Mouse (Mus musculus): Measurements from ENCODE around the gene Kcnma1.

Gene Kcnma1

GRCm38 (mm10) chr14:23835387-23836111 lies 178.7 kb downstream of the Kcnma1 start:
- Histone ChIP-seq H3K27me3 (ENCODE audit: insufficient read depth, low read length) (no peaks in the 10 kb centered on the region), H3K9me3 (ENCODE audit: low read length) (peaks cover 9% of the 10 kb centered on the region; the same call in 1 of the 2 replicates), H3K4me1 (replicated peaks; ENCODE audit: low read depth, low read length) (peaks cover 14% of the 10 kb centered on the region), H3K36me3 (ENCODE audit: insufficient read depth, low read length) (no peaks in the 10 kb centered on the region), H3K4me3 (replicated peaks; ENCODE audit: low read length) (no peak overlapping the region)
- TF ChIP-seq POU5F1 (IDR thresholded peaks at IDR 0.05; ENCODE audit: borderline replicate concordance, low read length) (no peak), NANOG (IDR thresholded peaks at IDR 0.05; ENCODE audit: borderline replicate concordance, low read length) (peak; percentile 23; the same call in 1 of the 2 replicates)

DNA sequence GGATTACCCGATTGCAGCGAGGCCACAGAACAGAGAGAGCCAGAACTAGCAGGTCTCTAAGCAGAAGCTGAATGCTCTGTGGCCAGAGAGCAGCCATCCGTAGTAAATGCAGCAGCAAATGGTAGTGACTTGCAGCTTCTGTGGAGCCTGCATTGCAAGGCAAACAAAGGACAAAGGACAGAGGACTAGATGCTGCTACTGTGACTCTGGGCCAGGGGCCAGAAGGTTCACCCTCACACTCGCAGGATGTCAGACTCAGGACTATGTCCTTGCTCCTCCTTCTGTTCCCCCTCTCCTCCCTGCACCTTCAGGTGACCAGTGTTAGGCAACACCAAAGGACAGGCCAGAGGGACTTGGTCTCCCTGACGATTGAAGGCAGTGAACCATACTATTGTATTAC lies 183.0 kb downstream of the Kcnma1 start:
- Histone ChIP-seq H3K4me1 (replicated peaks; ENCODE audit: low read depth, low read length) (peaks cover 14% of the 10 kb centered on the region), H3K9me3 (ENCODE audit: low read length) (no peaks in the 10 kb centered on the region)

DNA sequence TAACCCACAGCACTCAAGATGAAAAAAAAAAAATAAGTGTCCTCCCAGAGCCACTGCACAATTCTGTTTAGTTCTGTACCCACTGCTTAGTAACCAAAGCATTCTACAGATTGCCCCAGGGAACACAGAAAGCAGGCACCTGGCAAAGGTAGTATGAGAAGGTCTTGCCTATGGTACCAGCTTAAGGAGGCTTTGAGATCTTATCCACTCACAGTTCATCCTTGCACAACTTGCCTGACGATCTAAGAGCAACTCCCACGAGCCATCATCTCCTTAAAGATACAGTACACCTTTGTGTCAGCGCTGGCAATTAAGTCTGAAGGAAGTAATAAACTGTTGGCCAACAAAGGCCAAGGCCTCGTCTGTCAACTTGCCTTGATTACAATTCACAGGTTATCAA lies 184.0 kb downstream of the Kcnma1 start:
- H3K4me1 ChIP-seq (replicated peaks; ENCODE audit: low read depth, low read length), result peaks cover 7% of the 10 kb centered on the region
- no peak overlapping the region for H3K4me3 ChIP-seq (replicated peaks; ENCODE audit: low read length)
- H3K27me3 ChIP-seq (ENCODE audit: insufficient read depth, low read length), result no peaks in the 10 kb centered on the region
- no peak for TF ChIP-seq POU5F1 (IDR thresholded peaks at IDR 0.05; ENCODE audit: borderline replicate concordance, low read length)
- no peak for TF ChIP-seq NANOG (IDR thresholded peaks at IDR 0.05; ENCODE audit: borderline replicate concordance, low read length)
- no peak for TF ChIP-seq CTCF (conservative IDR thresholded peaks at IDR 0.05; ENCODE audit: low read length)
- H3K36me3 ChIP-seq (ENCODE audit: insufficient read depth, low read length), result no peaks in the 10 kb centered on the region
- no peaks in the 10 kb centered on the region for H3K9me3 ChIP-seq (ENCODE audit: low read length)

More for the DNA sequence above, 183.0 kb downstream of the Kcnma1 start:
- no peak for TF ChIP-seq POU5F1 (IDR thresholded peaks at IDR 0.05; ENCODE audit: borderline replicate concordance, low read length)
- TF ChIP-seq NANOG (IDR thresholded peaks at IDR 0.05; ENCODE audit: borderline replicate concordance, low read length), result no peak
- TF ChIP-seq CTCF (conservative IDR thresholded peaks at IDR 0.05; ENCODE audit: low read length), result no peak
- H3K36me3 ChIP-seq (ENCODE audit: insufficient read depth, low read length), result no peaks in the 10 kb centered on the region
- no peaks in the 10 kb centered on the region for H3K27me3 ChIP-seq (ENCODE audit: insufficient read depth, low read length)
- H3K4me3 ChIP-seq (replicated peaks; ENCODE audit: low read length), result no peak overlapping the region

GRCm38 (mm10) chr14:23828711-23829320 lies 185.5 kb downstream of the Kcnma1 start:
- no peaks in the 10 kb centered on the region for H3K36me3 ChIP-seq (ENCODE audit: insufficient read depth, low read length)
- H3K27me3 ChIP-seq (ENCODE audit: insufficient read depth, low read length), result no peaks in the 10 kb centered on the region
- no peak overlapping the region for H3K4me3 ChIP-seq (replicated peaks; ENCODE audit: low read length)
- no peak for TF ChIP-seq CTCF (conservative IDR thresholded peaks at IDR 0.05; ENCODE audit: low read length)
- TF ChIP-seq NANOG (IDR thresholded peaks at IDR 0.05; ENCODE audit: borderline replicate concordance, low read length), result no peak
- no peak for TF ChIP-seq POU5F1 (IDR thresholded peaks at IDR 0.05; ENCODE audit: borderline replicate concordance, low read length)
- no peaks in the 10 kb centered on the region for H3K4me1 ChIP-seq (replicated peaks; ENCODE audit: low read depth, low read length)
- H3K9me3 ChIP-seq (ENCODE audit: low read length), result no peaks in the 10 kb centered on the region

- no peaks in the 10 kb centered on the region for H3K36me3 ChIP-seq (ENCODE audit: insufficient read depth, low read length)
- no peaks in the 10 kb centered on the region for H3K27me3 ChIP-seq (ENCODE audit: insufficient read depth, low read length)
- H3K9me3 ChIP-seq (ENCODE audit: low read length), result no peaks in the 10 kb centered on the region
- no peak overlapping the region for H3K4me3 ChIP-seq (replicated peaks; ENCODE audit: low read length)
- TF ChIP-seq NANOG (IDR thresholded peaks at IDR 0.05; ENCODE audit: borderline replicate concordance, low read length), result no peak
- no peak for TF ChIP-seq POU5F1 (IDR thresholded peaks at IDR 0.05; ENCODE audit: borderline replicate concordance, low read length)
- no peak for TF ChIP-seq CTCF (conservative IDR thresholded peaks at IDR 0.05; ENCODE audit: low read length)
- H3K4me1 ChIP-seq (replicated peaks; ENCODE audit: low read depth, low read length), result no peaks in the 10 kb centered on the region
These were observed 189.4 kb downstream of the Kcnma1 start for GRCm38 (mm10) chr14:23824937-23825336.

DNA sequence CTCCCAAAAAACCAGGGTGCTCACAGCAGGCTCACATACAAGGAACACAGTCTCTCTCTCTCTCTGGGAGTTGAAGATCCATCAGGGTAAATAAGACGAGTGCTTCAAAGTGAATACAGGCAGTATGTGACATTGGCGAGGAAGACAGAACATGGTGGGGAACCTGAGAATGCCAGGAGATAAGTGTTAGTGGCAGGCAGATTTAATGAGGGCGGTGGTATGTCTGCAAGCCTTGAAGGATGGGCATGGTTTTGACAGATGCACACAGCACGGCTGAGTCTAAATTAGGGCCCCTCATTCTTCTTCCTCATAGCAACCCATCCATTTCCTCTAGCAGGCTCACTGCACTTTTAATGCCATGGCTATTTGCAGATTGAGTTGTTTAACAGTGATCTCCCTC lies 190.0 kb downstream of the Kcnma1 start:
- no peaks in the 10 kb centered on the region for H3K4me1 ChIP-seq (replicated peaks; ENCODE audit: low read depth, low read length)
- TF ChIP-seq CTCF (conservative IDR thresholded peaks at IDR 0.05; ENCODE audit: low read length) (no peak), NANOG (IDR thresholded peaks at IDR 0.05; ENCODE audit: borderline replicate concordance, low read length) (no peak), POU5F1 (IDR thresholded peaks at IDR 0.05; ENCODE audit: borderline replicate concordance, low read length) (no peak)
- no peaks in the 10 kb centered on the region for H3K9me3 ChIP-seq (ENCODE audit: low read length)
- no peaks in the 10 kb centered on the region for H3K36me3 ChIP-seq (ENCODE audit: insufficient read depth, low read length)
- H3K27me3 ChIP-seq (ENCODE audit: insufficient read depth, low read length), result no peaks in the 10 kb centered on the region
- H3K4me3 ChIP-seq (replicated peaks; ENCODE audit: low read length), result no peak overlapping the region

DNA sequence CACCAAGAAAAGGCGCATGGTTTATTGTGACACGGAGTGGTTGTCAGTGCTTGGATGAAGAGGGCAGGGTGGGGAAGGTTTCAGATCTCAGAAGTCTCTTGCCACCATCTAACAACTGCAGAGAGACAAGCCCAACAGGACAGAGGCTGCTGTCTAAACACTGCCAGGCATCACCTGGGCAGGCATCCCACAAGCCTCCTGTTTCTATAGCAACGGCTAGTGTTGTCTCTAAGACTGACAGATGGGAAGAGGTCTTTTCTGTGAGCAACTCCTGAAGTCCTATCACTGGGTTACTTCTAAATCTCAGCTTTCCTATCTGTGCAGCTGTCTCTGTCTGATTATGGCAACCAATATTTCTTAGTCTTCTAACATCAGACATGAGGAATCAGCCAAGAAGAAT lies 196.7 kb downstream of the Kcnma1 start:
- Histone ChIP-seq H3K36me3 (ENCODE audit: insufficient read depth, low read length) (no peaks in the 10 kb centered on the region), H3K9me3 (ENCODE audit: low read length) (peaks cover 9% of the 10 kb centered on the region; the same call in 1 of the 2 replicates), H3K4me3 (replicated peaks; ENCODE audit: low read length) (no peak overlapping the region), H3K27me3 (ENCODE audit: insufficient read depth, low read length) (no peaks in the 10 kb centered on the region), H3K4me1 (replicated peaks; ENCODE audit: low read depth, low read length) (no peaks in the 10 kb centered on the region)
- no peak for TF ChIP-seq NANOG (IDR thresholded peaks at IDR 0.05; ENCODE audit: borderline replicate concordance, low read length)
- TF ChIP-seq POU5F1 (IDR thresholded peaks at IDR 0.05; ENCODE audit: borderline replicate concordance, low read length), result no peak
- TF ChIP-seq CTCF (conservative IDR thresholded peaks at IDR 0.05; ENCODE audit: low read length), result no peak

DNA sequence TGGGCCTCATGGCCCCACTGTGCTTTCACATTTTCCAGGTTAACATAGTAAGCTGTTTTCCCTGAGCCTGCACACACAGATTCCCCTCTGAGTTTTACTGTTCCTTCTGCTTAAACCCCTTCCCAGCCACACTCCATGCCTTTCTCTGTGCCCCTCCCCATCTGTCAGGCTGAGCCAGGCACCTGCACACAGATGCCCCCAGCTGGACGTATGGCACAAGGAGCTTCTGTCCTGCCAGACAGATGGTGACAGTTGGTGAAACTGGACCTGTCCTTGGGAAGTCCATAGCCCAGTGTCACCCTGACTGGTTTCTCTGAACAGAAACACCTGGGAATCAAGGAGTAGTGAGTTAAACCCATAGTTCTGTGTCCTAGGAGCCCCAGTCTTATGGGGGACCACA lies 204.2 kb downstream of the Kcnma1 start:
- TF ChIP-seq POU5F1 (IDR thresholded peaks at IDR 0.05; ENCODE audit: borderline replicate concordance, low read length) (no peak), NANOG (IDR thresholded peaks at IDR 0.05; ENCODE audit: borderline replicate concordance, low read length) (no peak), CTCF (conservative IDR thresholded peaks at IDR 0.05; ENCODE audit: low read length) (no peak)

More for the DNA sequence above, 204.2 kb downstream of the Kcnma1 start:
- Histone ChIP-seq H3K4me1 (replicated peaks; ENCODE audit: low read depth, low read length) (no peaks in the 10 kb centered on the region), H3K27me3 (ENCODE audit: insufficient read depth, low read length) (no peaks in the 10 kb centered on the region), H3K36me3 (ENCODE audit: insufficient read depth, low read length) (no peaks in the 10 kb centered on the region), H3K4me3 (replicated peaks; ENCODE audit: low read length) (no peak overlapping the region), H3K9me3 (ENCODE audit: low read length) (peaks cover 9% of the 10 kb centered on the region)
